Mouse (Mus musculus) heart, embryonic 10.5 days (tissue): Measurements from ENCODE around the gene Iqgap1. TPM values are rescaled to one million over a fixed set of nuclear protein-coding genes. Genes with fewer than 3 reads are reported as not detected.

ENCODE experiments used
- DNase-seq: peaks from one replicate; pipeline ENCODE4 v3.0.0-alpha.2; 2017; ENCODE audit warnings: low spot score
- H3K27ac ChIP-seq: fragments of 300-500 bp; sonication (generic); 2 replicates; pipeline ENCODE4 v1.5.1; 2016; ENCODE audit warnings: mild to moderate bottlenecking
- H3K27me3 ChIP-seq: fragments of 300-500 bp; sonication (generic); 2 replicates; pipeline ENCODE4 v1.6.1; 2016; ENCODE audit warnings: mild to moderate bottlenecking; ENCODE audit not compliant: poor library complexity, insufficient read depth, severe bottlenecking
- H3K36me3 ChIP-seq: fragments of 300-500 bp; sonication (generic); 2 replicates; pipeline ENCODE4 v1.6.1; 2016; ENCODE audit warnings: mild to moderate bottlenecking, moderate library complexity
- H3K4me1 ChIP-seq: fragments of 300-500 bp; sonication (generic); 2 replicates; pipeline ENCODE4 v1.6.1; 2016; ENCODE audit warnings: mild to moderate bottlenecking
- H3K4me3 ChIP-seq: fragments of 300-500 bp; sonication (generic); 2 replicates; pipeline ENCODE4 v1.5.1; 2016; ENCODE audit warnings: mild to moderate bottlenecking, moderate library complexity
- H3K9me3 ChIP-seq: fragments of 300-500 bp; sonication (generic); 2 replicates; pipeline ENCODE4 v1.6.1; 2016; ENCODE audit warnings: mild to moderate bottlenecking, moderate library complexity
- WGBS: fragments of 180-500 bp; shearing (Covaris S2); methylation state at CpG from one replicate; pipeline ENCODE4 v1.1.7; 2016; 5-methylcytosine and 5-hydroxymethylcytosine counted together
- polyA plus RNA-seq: library from polyadenylated mRNA; unstranded; fragments of >200 nt; fragmentation: Nextera tagmentation; extraction: Ambion mirVana; gene quantifications from 2 replicates; pipeline ENCODE4 v1.2.1, GENCODE M21; 2016

Gene Iqgap1
- polyA plus RNA-seq, 1 experiment from 2014 or later = 39.5 TPM

- Histone ChIP-seq H3K27ac (no peak overlapping the region), H3K9me3 (no peaks in the 10 kb centered on the region), H3K27me3 (no peaks in the 10 kb centered on the region), H3K4me3 (no peak overlapping the region), H3K4me1 (peaks cover 45% of the 10 kb centered on the region), H3K36me3 (no peaks in the 10 kb centered on the region)
- 65% methylated on average over 5 of the region's 5 CpGs for WGBS
- DNase-seq = no peak
Measured at GRCm38 (mm10) chr7:80685639-80686038, 140.1 kb downstream of the Iqgap1 start.

DNA sequence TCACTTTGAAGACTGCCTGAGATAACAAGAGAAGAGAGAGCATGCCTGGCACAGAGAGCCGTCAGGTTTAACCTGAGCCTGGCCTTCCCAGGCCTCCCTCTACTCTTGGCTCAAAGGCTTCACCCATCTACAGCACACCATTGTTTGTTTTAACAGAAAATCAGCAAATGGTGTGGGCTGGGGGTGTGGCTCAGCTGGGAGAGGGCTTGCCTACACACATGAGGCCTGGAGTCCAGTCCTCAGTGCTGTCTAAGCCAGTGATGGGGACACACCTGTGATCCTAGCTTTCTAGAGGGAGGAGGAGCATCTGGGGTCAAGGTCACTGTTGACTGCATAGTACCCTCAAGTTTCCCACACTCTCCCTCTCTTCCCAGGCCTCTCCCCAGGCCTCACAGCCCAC lies 143.1 kb downstream of the Iqgap1 start:
- H3K27ac ChIP-seq = peak overlapping the region; percentile 52; the same call in 1 of the 2 replicates
- 17% methylated on average over 1 of the region's 1 CpGs for WGBS
- peaks cover 45% of the 10 kb centered on the region for H3K4me1 ChIP-seq
- no peak for DNase-seq
- H3K4me3 ChIP-seq = no peak overlapping the region
- no peaks in the 10 kb centered on the region for H3K27me3 ChIP-seq
- H3K36me3 ChIP-seq = no peaks in the 10 kb centered on the region
- H3K9me3 ChIP-seq = no peaks in the 10 kb centered on the region

GRCm38 (mm10) chr7:80680218-80680847 lies 145.4 kb downstream of the Iqgap1 start:
- 20% methylated on average over 12 of the region's 12 CpGs for WGBS
- peak overlapping the region; percentile 18; the same call in 1 of the 2 replicates for H3K4me3 ChIP-seq
- peak overlapping the region; percentile 74; the same call in 1 of the 2 replicates for H3K27ac ChIP-seq
- no peaks in the 10 kb centered on the region for H3K9me3 ChIP-seq
- H3K27me3 ChIP-seq = no peaks in the 10 kb centered on the region
- peak; percentile 82 for DNase-seq
- H3K4me1 ChIP-seq = peaks cover 37% of the 10 kb centered on the region
- H3K36me3 ChIP-seq = peaks cover 10% of the 10 kb centered on the region

DNA sequence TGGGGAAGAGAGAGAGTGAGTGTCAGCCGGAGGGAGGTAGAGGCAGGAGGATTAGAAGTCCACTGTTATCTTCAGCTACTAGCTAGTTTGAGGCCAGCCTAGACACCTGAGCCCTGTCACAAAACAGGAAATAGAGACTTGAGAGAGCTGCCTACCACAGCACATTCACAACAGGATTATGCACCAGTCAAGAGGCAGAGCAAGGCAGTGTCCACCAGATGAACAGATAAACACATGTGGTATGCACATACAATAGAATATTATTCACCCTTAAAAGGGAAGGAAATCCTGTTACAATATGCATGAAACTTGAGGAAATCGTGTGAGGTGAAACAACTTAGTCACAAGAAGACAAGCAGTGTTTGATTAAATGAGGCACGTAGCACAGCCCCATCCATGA lies 153.5 kb downstream of the Iqgap1 start:
- H3K4me3 ChIP-seq = no peak overlapping the region
- H3K9me3 ChIP-seq = no peaks in the 10 kb centered on the region
- no peak overlapping the region for H3K27ac ChIP-seq
- DNase-seq = no peak
- peaks cover 15% of the 10 kb centered on the region for H3K36me3 ChIP-seq
- no peaks in the 10 kb centered on the region for H3K27me3 ChIP-seq
- H3K4me1 ChIP-seq = peaks cover 17% of the 10 kb centered on the region
- 69% methylated on average over 3 of the region's 3 CpGs for WGBS

DNA sequence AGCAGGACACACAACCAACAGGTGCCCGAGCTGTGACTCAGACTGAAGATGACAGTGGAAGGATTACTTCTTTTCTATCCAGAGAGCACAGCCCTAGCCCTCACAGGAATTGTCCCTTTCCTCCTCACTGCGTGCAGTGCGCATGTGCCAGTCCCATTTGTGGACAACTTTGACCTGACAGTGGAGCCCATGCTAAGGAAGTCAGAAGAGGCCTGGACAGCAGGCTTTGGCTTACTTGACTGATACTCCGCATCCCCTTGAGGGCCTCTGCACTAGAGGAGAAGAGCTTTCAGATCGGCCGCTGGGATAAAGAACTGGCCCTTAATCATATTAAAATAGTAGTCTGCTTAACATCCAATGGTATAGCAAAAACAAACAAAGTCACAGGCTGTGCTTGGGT lies 154.9 kb downstream of the Iqgap1 start:
- peaks cover 31% of the 10 kb centered on the region for H3K4me1 ChIP-seq
- H3K4me3 ChIP-seq = no peak overlapping the region
- 0 out of 2 replicates have a peak, but pooled peaks cover 5% of the 10 kb centered on the region for H3K36me3 ChIP-seq
- WGBS = 92% methylated on average over 6 of the region's 6 CpGs
- DNase-seq = no peak
- H3K27ac ChIP-seq = no peak overlapping the region
- no peaks in the 10 kb centered on the region for H3K9me3 ChIP-seq
- H3K27me3 ChIP-seq = no peaks in the 10 kb centered on the region

DNA sequence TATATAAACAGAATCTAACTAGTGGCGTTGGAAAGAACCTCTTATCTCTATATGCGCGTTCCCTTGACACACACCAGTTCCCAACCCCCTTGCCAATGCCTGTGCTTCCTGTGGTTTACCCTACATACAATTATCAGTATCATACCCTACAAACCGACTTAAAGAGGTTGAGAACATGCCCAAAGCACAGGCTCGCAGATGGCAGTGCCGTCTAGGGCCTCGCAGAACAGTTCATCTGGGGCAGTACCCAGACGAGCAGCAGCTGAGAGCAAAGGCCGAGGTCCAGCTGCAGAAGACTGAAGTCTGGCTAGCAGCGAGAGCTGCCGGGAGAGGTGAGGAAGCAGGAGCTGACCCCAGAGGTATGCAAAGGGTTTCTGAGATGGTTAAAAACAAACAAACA lies 158.6 kb downstream of the Iqgap1 start:
- DNase-seq = no peak
- Histone ChIP-seq H3K27me3 (no peaks in the 10 kb centered on the region), H3K36me3 (0 out of 2 replicates have a peak, but pooled peaks cover under 1% of the 10 kb centered on the region), H3K27ac (peak overlapping the region; percentile 80), H3K4me3 (no peak overlapping the region), H3K9me3 (no peaks in the 10 kb centered on the region), H3K4me1 (peaks cover 29% of the 10 kb centered on the region)
- 39% methylated on average over 11 of the region's 11 CpGs for WGBS

GRCm38 (mm10) chr7:80666198-80666915 lies 159.4 kb downstream of the Iqgap1 start:
- 60% methylated on average over 10 of the region's 10 CpGs for whole genome bisulfite sequencing
- peaks cover 29% of the 10 kb centered on the region for H3K4me1 ChIP-seq
- H3K9me3 ChIP-seq = no peaks in the 10 kb centered on the region
- no peaks in the 10 kb centered on the region for H3K27me3 ChIP-seq
- DNase-seq = no peak
- H3K27ac ChIP-seq = peak overlapping the region; percentile 80
- no peaks in the 10 kb centered on the region for H3K36me3 ChIP-seq
- no peak overlapping the region for H3K4me3 ChIP-seq

Other genes starting within 250 kb of the Iqgap1 start
- 14.6 and 18.6 TPM in 2 replicates for gene Crtc3, start 137.1 kb downstream of the Iqgap1 start, polyA plus RNA-seq
- 2.3 and 2.5 TPM in 2 replicates for gene Zscan2, start 34.9 kb upstream of the Iqgap1 start, polyA plus RNA-seq
- 27.1 and 39.6 TPM in 2 replicates for gene Wdr73, start 75.3 kb upstream of the Iqgap1 start, polyA plus RNA-seq
- 4.9 and 6.5 TPM in 2 replicates for gene Nmb, start 79.1 kb upstream of the Iqgap1 start, polyA plus RNA-seq
- 167 and 206 TPM in 2 replicates for gene Sec11a, start 121.8 kb upstream of the Iqgap1 start, polyA plus RNA-seq
- gene Zfp592, start 167.7 kb upstream of the Iqgap1 start, polyA plus RNA-seq = 14.8 and 15.1 TPM in 2 replicates
- 15.1 and 31.8 TPM in 2 replicates for gene Alpk3, start 231.6 kb upstream of the Iqgap1 start, polyA plus RNA-seq